11 mouse cellular contexts compared by ENCODE assay signal in the genomic region with DNA sequence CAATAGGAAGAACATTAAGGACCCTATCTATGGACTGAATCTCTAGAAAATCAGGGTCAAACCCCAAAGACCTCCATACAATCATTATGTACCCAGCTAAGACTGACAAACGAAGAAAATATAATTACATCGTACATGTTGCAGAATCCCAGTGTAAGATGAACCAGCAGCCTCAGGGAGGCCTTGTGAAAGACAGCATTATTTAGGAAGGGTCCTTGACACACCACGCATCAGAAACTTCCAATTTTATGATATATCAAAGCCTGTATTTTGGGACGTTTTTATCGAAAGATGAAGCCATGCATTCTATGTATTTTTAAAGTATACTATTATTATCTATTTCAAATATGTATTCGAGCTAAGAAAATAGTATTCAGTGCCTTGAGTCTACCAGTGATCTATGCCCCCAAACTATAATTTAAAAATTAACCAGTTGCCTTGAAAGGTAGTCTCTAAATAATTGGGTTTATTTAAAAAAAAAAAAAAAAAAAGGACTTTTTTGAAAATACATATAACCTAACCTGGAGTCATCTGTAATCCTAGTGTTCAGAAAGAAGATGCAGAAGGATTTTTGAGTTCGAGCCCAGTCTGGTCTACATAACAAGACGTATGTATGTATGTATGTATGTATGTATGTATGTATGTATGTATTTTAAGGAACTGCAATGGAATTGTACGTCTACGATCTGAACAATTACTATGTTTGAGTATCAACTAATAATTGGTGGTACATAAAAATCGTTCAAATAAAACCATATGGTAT. TPM values are rescaled to one million over a fixed set of nuclear protein-coding genes. Genes with fewer than 3 reads are reported as not detected.
A peak's percentile ranks its signal among the peaks of the same experiment; 100 is the strongest.
DNase-seq lines count a peak whose midpoint lies in the region; ATAC-seq and TF ChIP-seq lines count a peak whose summit lies in the region.
"Had no signal": no experiment of that assay in that cellular context is flagged by ENCODE, and none has a peak within 500 bp of the region (broad histone marks: within the 10 kb centered on the region; RNA-seq: fewer than 3 reads in every experiment).

No protein-coding gene starts in this region.

- WGBS in kidney, postnatal 0 days = 54% methylated on average over 11 of the region's 11 CpGs
- 55% methylated on average over 11 of the region's 11 CpGs for WGBS in limb, embryonic 13.5 days

- TF ChIP-seq RAD21 in MEL (IDR thresholded peaks at IDR 0.05; ENCODE audit: low read depth, low read length) = no peak

- no peak overlapping the region for H3K27ac ChIP-seq in kidney, postnatal 0 days
- no peak overlapping the region; the same call in 1 of the 2 replicates for H3K27ac ChIP-seq in MEL (ENCODE audit: control insufficient read depth, low read depth, low read length)
- no peak overlapping the region for H3K27ac ChIP-seq in limb, embryonic 13.5 days
- H3K27ac ChIP-seq: neural tube, embryonic 12.5 days had no signal

- H3K4me2 ChIP-seq in kidney, postnatal 0 days (ENCODE audit: low read length) = peak overlapping the region; percentile 64
- H3K4me2 ChIP-seq in limb, embryonic 13.5 days (replicated peaks) = peak overlapping the region; percentile 78; the same call in 1 of the 2 replicates

- no peak overlapping the region for H3K4me3 ChIP-seq in kidney, postnatal 0 days (replicated peaks; ENCODE audit: low read depth, low read length)
- H3K4me3 ChIP-seq in MEL (ENCODE audit: control insufficient read depth in 1 of 2, insufficient read depth in 1 of 2, low read depth in 2 of 2, low read length in 2 of 2) = peak overlapping the region; percentile 30 to 93
- H3K4me3 ChIP-seq in limb, embryonic 13.5 days = peak overlapping the region; percentile 69; the same call in 1 of the 2 replicates

- ATAC-seq in kidney, postnatal 0 days (replicated peaks; ENCODE audit: low FRiP score, low read depth) = no peak
- no peak for ATAC-seq in limb, embryonic 13.5 days (ENCODE audit: low FRiP score, low read depth)

- no peak for TF ChIP-seq POLR2A in MEL (IDR thresholded peaks at IDR 0.05; ENCODE audit: control insufficient read depth in 1 of 2, insufficient read depth in 1 of 2, low read depth in 1 of 2, low read length in 2 of 2, poor library complexity in 1 of 2)

- H3K9ac ChIP-seq in kidney, postnatal 0 days (ENCODE audit: low read depth, low read length) = no peak overlapping the region
- H3K9ac ChIP-seq in MEL (ENCODE audit: control insufficient read depth, low read depth, low read length, poor library complexity, severe bottlenecking) = peak overlapping the region; percentile 24; the same call in 1 of the 2 replicates
- no peak overlapping the region for H3K9ac ChIP-seq in limb, embryonic 13.5 days

- TF ChIP-seq EP300 in MEL (IDR thresholded peaks at IDR 0.05; ENCODE audit: low read depth in 1 of 2, low read length in 2 of 2) = no peak

- no peaks in the 10 kb centered on the region for H3K9me3 ChIP-seq in kidney, postnatal 0 days (replicated peaks; ENCODE audit: low read length)
- no peaks in the 10 kb centered on the region for H3K9me3 ChIP-seq in MEL (replicated peaks; ENCODE audit: insufficient read depth, low read length)
- H3K9me3 ChIP-seq in limb, embryonic 13.5 days = no peaks in the 10 kb centered on the region
- H3K9me3 ChIP-seq: neural tube, embryonic 12.5 days had no signal

- no peak for TF ChIP-seq CTCF in kidney, postnatal 0 days (IDR thresholded peaks at IDR 0.05; ENCODE audit: low read depth)
- no peak for TF ChIP-seq CTCF in MEL (IDR thresholded peaks at IDR 0.05 in 2 of 3, conservative IDR thresholded peaks at IDR 0.05 in 1 of 3; ENCODE audit: control insufficient read depth in 1 of 3, insufficient read depth in 1 of 3, low read depth in 2 of 3, low read length in 3 of 3, poor library complexity in 1 of 3, severe bottlenecking in 1 of 3)

- peaks cover 3% of the 10 kb centered on the region; the same call in 1 of the 2 replicates for H3K79me2 ChIP-seq in MEL (ENCODE audit: control insufficient read depth, insufficient read depth, low read length, poor library complexity)

- H3K4me1 ChIP-seq in kidney, postnatal 0 days (replicated peaks; ENCODE audit: insufficient read depth, low read length) = peaks cover 5% of the 10 kb centered on the region
- peaks cover 0 to 27% of the 10 kb centered on the region in 2 experiments; a peak in 2 of 4 replicates for H3K4me1 ChIP-seq in MEL (ENCODE audit: control insufficient read depth in 1 of 2, insufficient read depth in 2 of 2, low read length in 2 of 2)
- peaks cover 16% of the 10 kb centered on the region for H3K4me1 ChIP-seq in limb, embryonic 13.5 days

- no peaks in the 10 kb centered on the region for H3K27me3 ChIP-seq in kidney, postnatal 0 days (ENCODE audit: insufficient read depth, low read length)
- H3K27me3 ChIP-seq in MEL (ENCODE audit: control insufficient read depth in 1 of 2, insufficient read depth in 2 of 2, low read length in 2 of 2) = no peaks in the 10 kb centered on the region
- H3K27me3 ChIP-seq in limb, embryonic 13.5 days = no peaks in the 10 kb centered on the region
- H3K27me3 ChIP-seq: neural tube, embryonic 12.5 days had no signal

- DNase-seq in cerebellum, adult 9-10 months = peak; percentile 51
- no peak for DNase-seq in cerebellum, postnatal 10 days
- DNase-seq in kidney, postnatal 0 days (ENCODE audit: low spot score) = no peak
- DNase-seq in kidney, adult 11 months = no peak
- peak; percentile 88 for DNase-seq in MEL (ENCODE audit: low read depth, low spot score)
- DNase-seq in spleen, postnatal 36 days (ENCODE audit: low spot score in 2 of 2) = no peak
- DNase-seq in T-cell, adult 2 months (ENCODE audit: low spot score) = no peak

- H3K36me3 ChIP-seq in kidney, postnatal 0 days (ENCODE audit: insufficient read depth, low read length) = no peaks in the 10 kb centered on the region
- H3K36me3 ChIP-seq in MEL (ENCODE audit: control insufficient read depth in 1 of 2, insufficient read depth in 2 of 2, low read length in 2 of 2) = peaks cover 0 to 15% of the 10 kb centered on the region in 2 experiments; a peak in 2 of 4 replicates
- no peaks in the 10 kb centered on the region for H3K36me3 ChIP-seq in limb, embryonic 13.5 days
- H3K36me3 ChIP-seq: neural tube, embryonic 12.5 days had no signal

TF ChIP-seq in MEL, 35 proteins besides CTCF, POLR2A, EP300 and RAD21:
- TF ChIP-seq HCFC1 (IDR thresholded peaks at IDR 0.05; ENCODE audit: low read depth, low read length) (no peak), UBTF (IDR thresholded peaks at IDR 0.05; ENCODE audit: borderline replicate concordance, insufficient read depth, low read depth, low read length) (no peak), ELF1 (IDR thresholded peaks at IDR 0.05; ENCODE audit: low read depth, low read length) (no peak), ZC3H11A (IDR thresholded peaks at IDR 0.05; ENCODE audit: low read depth, low read length) (no peak), ZNF384 (IDR thresholded peaks at IDR 0.05; ENCODE audit: low read depth, low read length) (no peak), POLR2AphosphoS5 (IDR thresholded peaks at IDR 0.05; ENCODE audit: borderline replicate concordance, low read depth, low read length) (no peak), GABPA (IDR thresholded peaks at IDR 0.05; ENCODE audit: low read depth, low read length) (no peak), SMC3 (IDR thresholded peaks at IDR 0.05; ENCODE audit: low read depth, low read length) (no peak), E2F4 (IDR thresholded peaks at IDR 0.05; ENCODE audit: borderline replicate concordance, low read depth, low read length) (no peak), ZMIZ1 (IDR thresholded peaks at IDR 0.05; ENCODE audit: low read depth, low read length) (no peak), CHD1 (IDR thresholded peaks at IDR 0.05; ENCODE audit: low read depth, low read length) (no peak), TBP (IDR thresholded peaks at IDR 0.05; ENCODE audit: low read depth, low read length) (no peak), MXI1 (IDR thresholded peaks at IDR 0.05; ENCODE audit: low read depth, low read length) (no peak), MYC (IDR thresholded peaks at IDR 0.05; ENCODE audit: low read depth, low read length) (no peak), RCOR1 (IDR thresholded peaks at IDR 0.05; ENCODE audit: low read depth, low read length) (no peak), MAFK (IDR thresholded peaks at IDR 0.05; ENCODE audit: borderline replicate concordance, low read depth, low read length) (no peak), JUND (IDR thresholded peaks at IDR 0.05; ENCODE audit: low read depth, low read length) (no peak)

RNA-seq across cellular contexts. Expression of a gene that starts 16.2 kb away (rescaled TPM):
- polyA plus RNA-seq in kidney, postnatal 0 days (2015; fragmentation: Nextera tagmentation; extraction: Ambion mirVana) = 16.8 and 19.1 TPM in 2 replicates
- total RNA-seq in MEL (2012; rRNA removed) = 3.4 and 3.8 TPM in 2 replicates
- polyA plus RNA-seq in MEL (2012; ENCODE audit: insufficient read depth in 1 of 2, insufficient read length in 2 of 2, low read depth in 1 of 2, low replicate concordance in 2 of 2, missing spikeins in 1 of 2) = 1 to 10 TPM in 1 of 2 experiments, not detected in 1; 3.0 TPM
- 21.0 and 21.7 TPM in 2 replicates for polyA plus RNA-seq in limb, embryonic 13.5 days (2015; fragmentation: Nextera tagmentation; extraction: Ambion mirVana)

RNA-seq across cellular contexts. Expression of a gene that starts 51.4 kb away (rescaled TPM):
- polyA plus RNA-seq in kidney, postnatal 0 days (2015; fragmentation: Nextera tagmentation; extraction: Ambion mirVana) = 12.6 and 14.3 TPM in 2 replicates
- total RNA-seq in MEL (2012; rRNA removed) = 0.08 and 0.16 TPM in 2 replicates
- polyA plus RNA-seq in MEL (2012; ENCODE audit: insufficient read depth in 1 of 2, insufficient read length in 2 of 2, low read depth in 1 of 2, low replicate concordance in 2 of 2, missing spikeins in 1 of 2) = under 1 TPM in 1 of 2 experiments, not detected in 1; 0.38 TPM
- 19.9 and 22.2 TPM in 2 replicates for polyA plus RNA-seq in limb, embryonic 13.5 days (2015; fragmentation: Nextera tagmentation; extraction: Ambion mirVana)

RNA-seq across cellular contexts. Expression of a gene that starts 52.8 kb away (rescaled TPM):
- not detected in 2 replicates for polyA plus RNA-seq in kidney, postnatal 0 days (2015; fragmentation: Nextera tagmentation; extraction: Ambion mirVana)
- total RNA-seq in MEL (2012; rRNA removed) = not detected in 2 replicates
- under 1 TPM in 1 of 2 experiments, not detected in 1; 0.08 TPM for polyA plus RNA-seq in MEL (2012; ENCODE audit: insufficient read depth in 1 of 2, insufficient read length in 2 of 2, low read depth in 1 of 2, low replicate concordance in 2 of 2, missing spikeins in 1 of 2)
- 0.56 and 0.57 TPM in 2 replicates for polyA plus RNA-seq in limb, embryonic 13.5 days (2015; fragmentation: Nextera tagmentation; extraction: Ambion mirVana)
- total RNA-seq: adrenal gland, postnatal 4 days; left cerebral cortex, adult 18-20 months had no signal

Comparison
In these comparisons a context has a peak if more than half of its experiments do, and no peak if none do; other contexts are left out.
1. DNase-seq: peak in cerebellum, adult 9-10 months (single experiment) and MEL (single experiment); none in cerebellum, postnatal 10 days (0 of 2), kidney, postnatal 0 days (single experiment), kidney, adult 11 months (single experiment), spleen, postnatal 36 days (0 of 2) and T-cell, adult 2 months (single experiment).